Mouse (Mus musculus) megakaryocyte, adult 5-6 weeks (primary cell): ENCODE results near the gene Arhgef38. TPM values are rescaled to one million over a fixed set of nuclear protein-coding genes. Genes with fewer than 3 reads are reported as not detected.

Experiments
- ATAC-seq: 2 replicates; pipeline ENCODE4 v1.8.0; 2016; ENCODE audit warnings: mild to moderate bottlenecking, inconsistent platforms; ENCODE audit not compliant: poor library complexity, severe bottlenecking
- total RNA-seq, 2 experiments: library from RNA; stranded (forward) in 1 of 2; stranded (reverse) in 1 of 2; fragments of 153-499, 151-499 nt in 1 of 2; fragments of 221-1000, 200-1000 nt in 1 of 2; gene quantifications; 2 replicates each; pipeline versions ENCODE4 v1.2.3 to v1.2.4; 2015 to 2017

Arhgef38 gene
- total RNA-seq (2015) (not detected in 2 replicates), total RNA-seq (2017) (not detected in 2 replicates)

GRCm38 (mm10) chr3:133234821-133235295 lies at the start of gene Arhgef38:
Gene Arhgef38 (minus strand): TSS chr3:133234949.
- ATAC-seq, result no peak

- peak; percentile 67; the same call in 1 of the 2 replicates for ATAC-seq
Measured at GRCm38 (mm10) chr3:133271887-133272286, 37.1 kb upstream of the Arhgef38 start.

GRCm38 (mm10) chr3:133258860-133259259 lies 24.1 kb upstream of the Arhgef38 start:
- ATAC-seq, result no peak

- ATAC-seq, result no peak
Measured at GRCm38 (mm10) chr3:133255842-133256241, 21.1 kb upstream of the Arhgef38 start.

- no peak for ATAC-seq
Measured at GRCm38 (mm10) chr3:133244027-133244426, 9.3 kb upstream of the Arhgef38 start.

- ATAC-seq, result no peak
Measured at GRCm38 (mm10) chr3:133241916-133242315, 7.2 kb upstream of the Arhgef38 start.

GRCm38 (mm10) chr3:133233993-133234392 lies 756 bp downstream of the Arhgef38 start:
- ATAC-seq, result no peak

GRCm38 (mm10) chr3:133230427-133230826 lies 4.3 kb downstream of the Arhgef38 start:
- ATAC-seq, result no peak

- no peak for ATAC-seq
Measured at GRCm38 (mm10) chr3:133229594-133229993, 5.2 kb downstream of the Arhgef38 start.

GRCm38 (mm10) chr3:133227258-133228012 lies 7.3 kb downstream of the Arhgef38 start:
- ATAC-seq, result no peak

- ATAC-seq, result no peak
Measured at GRCm38 (mm10) chr3:133218501-133218900, 16.2 kb downstream of the Arhgef38 start.

- ATAC-seq, result peak; percentile 77
Measured at GRCm38 (mm10) chr3:133215198-133215819, 19.4 kb downstream of the Arhgef38 start.

GRCm38 (mm10) chr3:133213434-133214114 lies 21.2 kb downstream of the Arhgef38 start:
- ATAC-seq, result peak; percentile 2; the same call in 1 of the 2 replicates

- no peak for ATAC-seq
Measured at GRCm38 (mm10) chr3:133211324-133211723, 23.4 kb downstream of the Arhgef38 start.

GRCm38 (mm10) chr3:133203713-133204112 lies 31.0 kb downstream of the Arhgef38 start:
- ATAC-seq, result 0 out of 2 replicates have a peak, but pooled peaks have one; percentile 21

- ATAC-seq, result no peak
Measured at GRCm38 (mm10) chr3:133202171-133202570, 32.6 kb downstream of the Arhgef38 start.

- no peak for ATAC-seq
Measured at GRCm38 (mm10) chr3:133188930-133189329, 45.8 kb downstream of the Arhgef38 start.

- no peak for ATAC-seq
Measured at GRCm38 (mm10) chr3:133187524-133187923, 47.2 kb downstream of the Arhgef38 start.

GRCm38 (mm10) chr3:133176033-133176750 lies 58.6 kb downstream of the Arhgef38 start:
- no peak for ATAC-seq

GRCm38 (mm10) chr3:133172291-133172690 lies 62.5 kb downstream of the Arhgef38 start:
- no peak for ATAC-seq

- ATAC-seq, result no peak
Measured at GRCm38 (mm10) chr3:133169737-133170136, 65.0 kb downstream of the Arhgef38 start.
